Mouse (Mus musculus): Measurements from ENCODE around the gene Rapgef3.

DNA sequence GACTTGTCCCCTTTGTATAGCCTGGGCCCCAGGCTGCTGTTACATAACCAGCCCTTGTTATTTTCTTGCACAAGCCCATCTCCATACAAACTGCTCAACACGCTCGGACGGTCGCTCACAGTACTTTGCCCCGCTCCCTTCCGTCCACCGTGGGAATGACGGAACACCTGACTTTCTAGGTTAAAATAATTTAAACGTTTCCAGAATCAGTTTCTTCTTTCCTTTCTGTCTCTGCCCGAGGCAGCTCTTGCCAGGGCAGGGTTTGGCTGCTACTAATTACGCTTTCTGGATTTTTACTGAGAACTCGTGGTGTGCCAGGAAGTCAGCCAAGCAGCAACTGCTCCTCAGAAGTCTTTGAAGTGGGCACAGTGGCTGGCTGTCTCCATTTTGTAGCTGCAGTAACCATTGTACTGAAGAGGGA, 12.8 kb upstream of the Rapgef3 start:
- TF ChIP-seq CTCF (IDR thresholded peaks at IDR 0.05; ENCODE audit: low read depth, low read length) (no peak), POLR2A (IDR thresholded peaks at IDR 0.05; ENCODE audit: borderline replicate concordance, low read depth, low read length) (no peak)

Data from bone marrow macrophage, adult 2 months (primary cell).